Mouse (Mus musculus) thymus, adult 2 months (tissue): ENCODE results near the gene Mpzl2.

Source experiments
- CTCF ChIP-seq: fragments of 200-500 bp; IDR thresholded peaks from 2 replicates; pipeline ENCODE4 v1.5.1; 2012; ENCODE audit warnings: mild to moderate bottlenecking, control low read depth, low read length, moderate library complexity, borderline replicate concordance; ENCODE audit not compliant: control insufficient read depth, poor library complexity, insufficient read depth; ENCODE audit errors: extremely low read depth
- POLR2A ChIP-seq: fragments of 200-500 bp; IDR thresholded peaks from 2 replicates; pipeline ENCODE4 v1.6.1; 2012; ENCODE audit warnings: mild to moderate bottlenecking, low read length, control low read depth, moderate library complexity; ENCODE audit not compliant: control insufficient read depth, poor library complexity, insufficient read depth; ENCODE audit errors: extremely low read depth

GRCm38 (mm10) chr9:45018031-45018430 is 21.6 kb upstream of the Mpzl2 start:
- TF ChIP-seq POLR2A = no peak
- TF ChIP-seq CTCF = no peak
